Mouse (Mus musculus): ENCODE results near the gene Zscan21.

DNA sequence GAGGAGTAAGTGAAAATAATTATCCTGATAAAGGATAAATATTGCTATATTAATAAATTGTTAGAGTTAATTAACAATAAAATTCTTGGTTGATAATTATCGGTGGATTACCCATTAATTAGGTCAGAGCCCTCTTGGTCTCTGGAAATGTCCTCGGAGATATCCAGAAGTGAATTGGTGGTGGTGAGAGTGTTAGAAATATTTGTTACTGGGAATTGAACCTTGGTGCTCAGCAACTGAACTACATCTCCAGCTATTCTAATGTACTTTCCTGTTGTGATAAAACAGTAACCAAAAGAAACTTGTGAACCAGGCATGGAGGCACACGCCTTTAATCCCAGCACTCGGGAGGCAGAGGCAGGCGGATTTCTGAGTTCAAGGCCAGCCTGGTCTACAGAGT is 36.2 kb upstream of the Zscan21 start:
- no peak for TF ChIP-seq POLR2A (IDR thresholded peaks at IDR 0.05; ENCODE audit: low read depth, low read length)
- no peak for TF ChIP-seq CTCF (conservative IDR thresholded peaks at IDR 0.05; ENCODE audit: insufficient read depth, insufficient read length, low read depth, low read length)

All from kidney, adult 2 months (tissue).